Mouse (Mus musculus): ENCODE results near the gene Hdx.

Gene Hdx

GRCm38 (mm10) chrX:111696356-111697282, at the start of gene Hdx:
Hdx (minus strand) TSS chrX:111697079.
- no peak for DNase-seq (ENCODE audit: low spot score)

- DNase-seq (ENCODE audit: low spot score), result no peak
These were observed 11.2 kb downstream of the Hdx start for GRCm38 (mm10) chrX:111685665-111686064.

GRCm38 (mm10) chrX:111671685-111672084, 25.2 kb downstream of the Hdx start:
- DNase-seq (ENCODE audit: low spot score), result no peak

GRCm38 (mm10) chrX:111660381-111660780, 36.5 kb downstream of the Hdx start:
- no peak for DNase-seq (ENCODE audit: low spot score)

GRCm38 (mm10) chrX:111658671-111659070, 38.2 kb downstream of the Hdx start:
- no peak for DNase-seq (ENCODE audit: low spot score)

GRCm38 (mm10) chrX:111644945-111645344, 51.9 kb downstream of the Hdx start:
- DNase-seq (ENCODE audit: low spot score), result no peak

- no peak for DNase-seq (ENCODE audit: low spot score)
These were observed 56.3 kb downstream of the Hdx start for GRCm38 (mm10) chrX:111640616-111641015.

- no peak for DNase-seq (ENCODE audit: low spot score)
These were observed 99.2 kb downstream of the Hdx start for GRCm38 (mm10) chrX:111597631-111598161.

GRCm38 (mm10) chrX:111587616-111588015, 109.3 kb downstream of the Hdx start:
- no peak for DNase-seq (ENCODE audit: low spot score)

GRCm38 (mm10) chrX:111577044-111577443, 119.8 kb downstream of the Hdx start:
- DNase-seq (ENCODE audit: low spot score), result no peak

GRCm38 (mm10) chrX:111537859-111538258, 159.0 kb downstream of the Hdx start, which contains the start of gene Rps6ka6:
Rps6ka6 (minus strand) TSS chrX:111537959.
- no peak for DNase-seq (ENCODE audit: low spot score)

Data from T-cell, adult 2 months (primary cell).